In the genomic region with DNA sequence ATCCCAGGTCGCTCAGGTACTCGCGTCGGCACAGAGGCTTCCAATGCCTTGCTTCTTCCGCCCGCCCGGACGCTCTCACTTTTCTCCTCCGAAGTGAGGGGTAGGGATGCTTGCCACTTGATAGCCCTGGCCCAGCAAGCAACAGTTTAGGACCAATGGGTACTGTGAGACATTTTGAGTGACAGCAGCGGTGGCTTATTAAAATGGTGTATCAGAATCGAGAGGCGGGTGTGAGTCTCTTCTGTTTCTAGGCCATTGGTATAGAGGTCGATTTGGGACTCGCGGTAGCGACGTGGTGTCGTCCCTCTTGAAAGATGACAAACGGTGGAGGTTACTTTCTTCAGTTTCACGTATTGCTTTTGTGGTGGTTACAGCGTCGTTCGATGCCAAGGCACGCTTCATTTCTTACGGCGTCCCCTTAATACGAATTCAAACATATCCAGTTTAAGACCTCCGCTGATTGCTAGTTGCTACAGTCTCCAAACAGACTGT, we compare ENCODE assay signal across 8 mouse cellular contexts. TPM values are rescaled to one million over a fixed set of nuclear protein-coding genes. Genes with fewer than 3 reads are reported as not detected.
DNase-seq lines count a peak whose midpoint lies in the region; ATAC-seq lines count a peak whose summit lies in the region.

No protein-coding gene starts in this region.

- ATAC-seq in megakaryocyte progenitor cell, adult 5-6 weeks (replicated peaks; ENCODE audit: poor library complexity) = peak; percentile 83

- DNase-seq in adrenal gland, adult (ENCODE audit: inconsistent age in 2 of 2, low spot score in 1 of 2) = peak; percentile 89 to 97
- peak; percentile 88 for DNase-seq in embryo, embryonic 10 days (ENCODE audit: low spot score)
- DNase-seq in gastrocnemius, postnatal 10 days = peak; percentile 70
- peak; percentile 98 for DNase-seq in induced T-regulatory cell, adult 2 months (ENCODE audit: low read depth)
- peak; percentile 85 to 96 for DNase-seq in left cerebral cortex, adult 9 months (ENCODE audit: low spot score in 2 of 2)
- DNase-seq in right cerebral cortex, postnatal 36 days (ENCODE audit: low spot score in 2 of 2) = peak; percentile 88 to 94
- DNase-seq in yolk sac, embryonic 10.5 days (ENCODE audit: low spot score) = peak; percentile 90

RNA-seq across cellular contexts. Expression of a gene that starts 0.5 kb away (rescaled TPM):
- total RNA-seq in gastrocnemius, postnatal 10 days (2021) = 10 to 100 TPM; 20.8 to 26.0 TPM
- total RNA-seq in megakaryocyte progenitor cell, adult 5-6 weeks (2015) = 26.5 and 36.7 TPM in 2 replicates
- total RNA-seq in megakaryocyte progenitor cell, adult 5-6 weeks (2017) = 6.3 and 6.8 TPM in 2 replicates

RNA-seq across cellular contexts. Expression of a gene that starts 0.6 kb away (rescaled TPM):
- total RNA-seq in gastrocnemius, postnatal 10 days (2021) = 10 to 100 TPM; 13.3 to 14.5 TPM
- total RNA-seq in megakaryocyte progenitor cell, adult 5-6 weeks (2015) = 45.6 and 48.7 TPM in 2 replicates
- 37.3 and 46.9 TPM in 2 replicates for total RNA-seq in megakaryocyte progenitor cell, adult 5-6 weeks (2017)

Comparison
In these comparisons a context has a peak if more than half of its experiments do, and no peak if none do; other contexts are left out.
1. Peak in every context shown above with its lines: DNase-seq and ATAC-seq.